Mouse (Mus musculus) heart, adult 8-10 months (tissue): ENCODE measurements around the gene Wt1. TPM values are rescaled to one million over a fixed set of nuclear protein-coding genes. Genes with fewer than 3 reads are reported as not detected.

Source experiments
- DNase-seq: peaks from one replicate; pipeline ENCODE4 v3.0.0; 2022; ENCODE audit warnings: low spot score
- total RNA-seq, 4 experiments: library from RNA; stranded (reverse); gene quantifications; 2 replicates each; pipeline ENCODE4 v1.2.4; 2022

Wt1 gene
- total RNA-seq, 4 experiments from 2014 or later: 4.7 to 8.3 (median 5.3) TPM

GRCm38 (mm10) chr2:105185140-105185539 is 58.8 kb downstream of the Wt1 start:
- DNase-seq: no peak

GRCm38 (mm10) chr2:105185768-105186529 is 59.6 kb downstream of the Wt1 start:
- no peak for DNase-seq

- DNase-seq: no peak
Measured at GRCm38 (mm10) chr2:105186591-105186990, 60.3 kb downstream of the Wt1 start.

GRCm38 (mm10) chr2:105188182-105188581 is 61.9 kb downstream of the Wt1 start:
- no peak for DNase-seq

- peak; percentile 46 for DNase-seq
Measured at GRCm38 (mm10) chr2:105189352-105189751, 63.0 kb downstream of the Wt1 start.

- no peak for DNase-seq
Measured at GRCm38 (mm10) chr2:105200152-105200551, 73.8 kb downstream of the Wt1 start.

- DNase-seq: no peak
Measured at GRCm38 (mm10) chr2:105206563-105207174, 80.3 kb downstream of the Wt1 start.

- DNase-seq: no peak
Measured at GRCm38 (mm10) chr2:105212839-105213238, 86.5 kb downstream of the Wt1 start.

GRCm38 (mm10) chr2:105215914-105216313 is 89.6 kb downstream of the Wt1 start:
- DNase-seq: no peak

- DNase-seq: no peak
Measured at GRCm38 (mm10) chr2:105219229-105219628, 92.9 kb downstream of the Wt1 start.

GRCm38 (mm10) chr2:105219664-105220063 is 93.3 kb downstream of the Wt1 start:
- DNase-seq: no peak

- no peak for DNase-seq
Measured at GRCm38 (mm10) chr2:105220738-105221303, 94.5 kb downstream of the Wt1 start.

Other genes starting within 250 kb of the Wt1 start
- 100 to 1,000 TPM; 127 to 143 (median 138) TPM for gene Eif3m, start 109.4 kb upstream of the Wt1 start, total RNA-seq
- not detected for gene Gm11060, start 34.5 kb upstream of the Wt1 start, total RNA-seq
- gene Them7, start 97.8 kb downstream of the Wt1 start, total RNA-seq: 1 to 10 TPM; 2.2 to 3.0 (median 2.6) TPM